Mouse (Mus musculus) hindbrain, postnatal 0 days (tissue): Measurements from ENCODE around the gene Cox7a2l. TPM values are rescaled to one million over a fixed set of nuclear protein-coding genes. Genes with fewer than 3 reads are reported as not detected.

Experiments
- ATAC-seq: fragments of 200-750 bp; cut with Nextera tagmentation; 2 replicates; pipeline ENCODE4 v1.8.0; 2017; ENCODE audit warnings: mild to moderate bottlenecking, moderate TSS enrichment, moderate library complexity
- DNase-seq: peaks from one replicate; pipeline ENCODE4 v3.0.0-alpha.2; 2015; ENCODE audit warnings: low spot score
- H3K27ac ChIP-seq: fragments of 300-500 bp; sonication (generic); 2 replicates; pipeline ENCODE4 v1.5.1; 2014; ENCODE audit warnings: mild to moderate bottlenecking
- H3K27me3 ChIP-seq: fragments of 300-500 bp; sonication (generic); 2 replicates; pipeline ENCODE4 v1.6.1; 2014; ENCODE audit warnings: low read length, mixed read lengths; ENCODE audit not compliant: insufficient read depth
- H3K36me3 ChIP-seq: fragments of 300-500 bp; sonication (generic); 2 replicates; pipeline ENCODE4 v1.6.1; 2014; ENCODE audit warnings: low read length, mixed read lengths; ENCODE audit not compliant: insufficient read depth
- H3K4me1 ChIP-seq: fragments of 300-500 bp; sonication (generic); 2 replicates; pipeline ENCODE4 v1.6.1; 2014; ENCODE audit warnings: antibody characterized with exemption, low read length, mixed read lengths; ENCODE audit not compliant: insufficient read depth
- H3K4me2 ChIP-seq: fragments of 300-500 bp; sonication (generic); 2 replicates; pipeline ENCODE4 v1.6.1; 2014; ENCODE audit warnings: low read depth, mild to moderate bottlenecking, low read length, moderate library complexity, mixed read lengths
- H3K4me3 ChIP-seq: fragments of 300-500 bp; sonication (generic); 2 replicates; pipeline ENCODE4 v1.5.1; 2014; ENCODE audit warnings: low read length
- H3K9ac ChIP-seq: fragments of 300-500 bp; sonication (generic); replicated peaks from 2 replicates; pipeline ENCODE4 v1.6.1; 2014; ENCODE audit warnings: mild to moderate bottlenecking, low read length, moderate library complexity, mixed read lengths
- H3K9me3 ChIP-seq: fragments of 300-500 bp; sonication (generic); 2 replicates; pipeline ENCODE4 v1.6.1; 2016; ENCODE audit warnings: low read length, mixed read lengths
- CTCF ChIP-seq: IDR thresholded peaks from 2 replicates; pipeline ENCODE4 v1.5.1; 2016; ENCODE audit warnings: antibody characterized with exemption, control low read depth, low read depth
- WGBS: fragments of 180-500 bp; shearing (Covaris S2); extraction: QIAGEN DNeasy Blood & Tissue Kit; methylation state at CpG from one replicate; pipeline ENCODE4 v1.1.7; 2014; 5-methylcytosine and 5-hydroxymethylcytosine counted together
- polyA plus RNA-seq: library from polyadenylated mRNA; unstranded; fragments of >200 nt; fragmentation: Nextera tagmentation; extraction: Ambion mirVana; gene quantifications from 2 replicates; pipeline ENCODE4 v1.2.1, GENCODE M21; 2015
- total RNA-seq: library from RNA; depleted of rRNA; stranded (reverse); fragments of >200 nt; gene quantifications from 2 replicates; pipeline ENCODE4 v1.2.3, GENCODE M21; 2014

The Cox7a2l gene
- total and polyA plus RNA-seq, 2 experiments from 2014 or later: 235 to 356 TPM

DNA sequence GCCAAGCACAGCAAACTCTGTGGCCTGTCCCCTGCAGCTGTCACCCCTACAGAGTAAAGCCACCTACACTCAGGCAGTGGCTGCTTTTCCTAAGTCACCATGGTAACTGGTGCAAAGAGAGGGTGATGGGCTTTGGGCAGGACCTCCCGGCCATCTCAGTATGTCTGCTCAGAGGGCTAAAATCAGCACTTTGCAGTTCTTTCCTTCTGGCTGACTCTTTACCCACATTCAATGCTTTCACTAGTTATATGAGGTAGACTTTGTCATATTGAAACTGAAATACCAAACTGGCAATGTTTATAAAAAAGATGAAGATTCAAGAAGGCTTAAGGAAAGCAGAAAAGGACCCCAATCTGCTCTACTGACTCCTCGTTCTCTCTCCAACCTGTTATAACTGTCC, 33.3 kb downstream of the Cox7a2l start:
- no peak overlapping the region for H3K27ac ChIP-seq
- TF ChIP-seq CTCF: no peak
- no peak overlapping the region for H3K4me3 ChIP-seq
- peaks cover 12% of the 10 kb centered on the region; the same call in 1 of the 2 replicates for H3K36me3 ChIP-seq
- H3K4me2 ChIP-seq: no peak overlapping the region
- no peaks in the 10 kb centered on the region for H3K9me3 ChIP-seq
- H3K27me3 ChIP-seq: no peaks in the 10 kb centered on the region
- no peaks in the 10 kb centered on the region for H3K4me1 ChIP-seq
- 71% methylated on average over 2 of the region's 2 CpGs for WGBS
- H3K9ac ChIP-seq: no peak overlapping the region
- no peak for ATAC-seq
- no peak for DNase-seq

DNA sequence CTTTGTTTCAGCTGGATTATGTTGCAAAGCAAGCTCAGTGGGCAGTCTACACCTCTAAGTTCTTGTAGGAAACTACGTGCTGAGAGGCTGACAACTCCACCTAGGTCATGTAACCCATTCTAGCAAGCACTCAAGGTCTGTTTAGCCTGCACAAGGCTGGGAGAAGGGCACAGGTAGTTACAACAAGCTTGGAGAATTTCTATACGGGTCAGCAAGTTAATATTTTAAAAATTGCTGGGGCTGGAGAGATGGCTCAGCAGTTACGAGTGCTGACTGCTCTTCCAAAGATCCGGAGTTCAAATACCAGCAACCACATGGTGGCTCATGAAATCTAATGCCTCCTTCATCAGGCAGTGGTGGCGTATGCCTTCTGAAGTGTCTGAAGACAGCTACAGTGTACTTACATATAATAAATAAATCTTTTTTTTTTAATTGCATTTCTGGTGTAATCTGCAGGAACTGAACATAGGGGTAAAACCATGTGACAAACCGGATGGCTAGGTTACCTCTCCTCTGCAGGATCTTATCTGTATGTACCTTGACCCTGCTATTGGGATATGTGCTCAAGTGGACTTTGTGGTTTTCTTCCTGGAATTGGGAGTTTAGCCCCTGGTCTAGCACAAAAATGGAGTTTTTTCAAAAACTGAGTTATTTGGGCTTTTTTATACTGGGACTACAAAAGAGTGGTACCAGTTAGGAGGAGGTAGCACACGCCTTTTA, 34.2 kb downstream of the Cox7a2l start:
- no peak for ATAC-seq
- no peaks in the 10 kb centered on the region for H3K9me3 ChIP-seq
- DNase-seq: no peak
- H3K27ac ChIP-seq: no peak overlapping the region
- H3K4me1 ChIP-seq: no peaks in the 10 kb centered on the region
- H3K36me3 ChIP-seq: peaks cover 20% of the 10 kb centered on the region; the same call in 1 of the 2 replicates
- 96% methylated on average over 7 of the region's 7 CpGs for WGBS
- no peak for TF ChIP-seq CTCF
- H3K4me3 ChIP-seq: no peak overlapping the region
- no peak overlapping the region for H3K4me2 ChIP-seq
- no peaks in the 10 kb centered on the region for H3K27me3 ChIP-seq
- no peak overlapping the region for H3K9ac ChIP-seq

GRCm38 (mm10) chr17:83481551-83481950, 35.6 kb downstream of the Cox7a2l start:
- no peaks in the 10 kb centered on the region for H3K4me1 ChIP-seq
- 48% methylated on average over 7 of the region's 7 CpGs for WGBS
- H3K36me3 ChIP-seq: peaks cover 32% of the 10 kb centered on the region; the same call in 1 of the 2 replicates
- ATAC-seq (peak; percentile 61), DNase-seq (peak; percentile 25)
- no peaks in the 10 kb centered on the region for H3K27me3 ChIP-seq
- no peaks in the 10 kb centered on the region for H3K9me3 ChIP-seq
- H3K9ac ChIP-seq: no peak overlapping the region
- no peak overlapping the region for H3K27ac ChIP-seq
- no peak overlapping the region for H3K4me3 ChIP-seq
- no peak overlapping the region for H3K4me2 ChIP-seq
- no peak for TF ChIP-seq CTCF

DNA sequence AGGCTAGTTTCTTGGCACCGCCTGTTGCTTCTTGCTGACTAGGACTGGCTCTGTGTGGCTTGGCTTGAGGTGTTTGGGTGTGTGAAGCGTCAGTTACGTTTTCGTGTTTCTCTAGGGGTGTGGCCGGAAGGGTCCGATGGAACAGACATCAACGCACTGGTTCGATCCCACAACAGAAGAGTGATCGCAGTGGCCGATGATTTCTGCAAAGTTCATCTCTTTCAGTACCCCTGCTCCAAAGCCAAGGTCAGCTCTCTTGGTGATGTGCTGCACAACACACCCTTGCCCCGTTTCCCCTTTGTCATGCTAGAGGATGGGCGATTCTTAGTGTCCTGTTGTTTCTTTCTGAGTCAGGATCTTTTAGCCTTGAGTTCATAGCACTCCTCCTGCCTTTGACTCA, 40.0 kb downstream of the Cox7a2l start:
- Histone ChIP-seq H3K9ac (no peak overlapping the region), H3K27ac (no peak overlapping the region), H3K9me3 (no peaks in the 10 kb centered on the region), H3K36me3 (peaks cover 49% of the 10 kb centered on the region; the same call in 1 of the 2 replicates), H3K4me2 (no peak overlapping the region), H3K4me1 (no peaks in the 10 kb centered on the region), H3K27me3 (no peaks in the 10 kb centered on the region), H3K4me3 (no peak overlapping the region)
- TF ChIP-seq CTCF: no peak
- DNase-seq (no peak), ATAC-seq (no peak)
- WGBS: 96% methylated on average over 12 of the region's 12 CpGs

DNA sequence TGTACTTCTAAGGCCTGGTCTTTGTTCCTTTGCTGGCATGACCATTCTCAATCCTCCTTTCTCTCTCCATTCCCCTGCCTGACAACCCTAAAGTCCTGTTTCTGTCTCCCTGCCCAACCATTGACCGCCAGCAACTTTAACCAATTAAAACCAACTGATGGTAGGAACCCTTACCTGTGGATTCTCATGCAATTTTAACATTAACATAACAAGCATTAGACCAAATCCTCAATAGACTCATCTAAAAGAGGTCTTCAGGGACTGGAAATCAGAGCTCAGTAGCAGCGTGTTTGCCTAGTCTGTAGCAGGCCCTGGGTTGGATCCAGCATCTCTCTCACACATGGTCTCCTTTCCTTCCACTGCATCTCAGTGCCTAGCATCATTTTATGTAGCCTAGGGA, 47.5 kb downstream of the Cox7a2l start:
- no peaks in the 10 kb centered on the region for H3K4me1 ChIP-seq
- H3K9me3 ChIP-seq: no peaks in the 10 kb centered on the region
- DNase-seq (no peak), ATAC-seq (no peak)
- H3K36me3 ChIP-seq: peaks cover 17% of the 10 kb centered on the region; the same call in 1 of the 2 replicates
- 81% methylated on average over 2 of the region's 2 CpGs for WGBS
- no peak overlapping the region for H3K9ac ChIP-seq
- H3K27me3 ChIP-seq: no peaks in the 10 kb centered on the region
- H3K27ac ChIP-seq: no peak overlapping the region
- no peak overlapping the region for H3K4me2 ChIP-seq
- no peak for TF ChIP-seq CTCF
- H3K4me3 ChIP-seq: no peak overlapping the region

GRCm38 (mm10) chr17:83466697-83467251, 50.4 kb downstream of the Cox7a2l start:
- H3K27me3 ChIP-seq: no peaks in the 10 kb centered on the region
- H3K36me3 ChIP-seq: peaks cover 17% of the 10 kb centered on the region
- H3K9me3 ChIP-seq: no peaks in the 10 kb centered on the region
- H3K4me1 ChIP-seq: no peaks in the 10 kb centered on the region
- H3K4me3 ChIP-seq: no peak overlapping the region
- DNase-seq (no peak), ATAC-seq (no peak)
- WGBS: 73% methylated on average over 6 of the region's 6 CpGs
- no peak overlapping the region for H3K4me2 ChIP-seq
- no peak overlapping the region for H3K27ac ChIP-seq
- no peak overlapping the region for H3K9ac ChIP-seq
- no peak for TF ChIP-seq CTCF

GRCm38 (mm10) chr17:83465969-83466368, 51.2 kb downstream of the Cox7a2l start:
- 93% methylated on average over 5 of the region's 5 CpGs for WGBS
- ATAC-seq: no peak
- no peak for TF ChIP-seq CTCF
- Histone ChIP-seq H3K27ac (no peak overlapping the region), H3K4me2 (no peak overlapping the region), H3K9me3 (no peaks in the 10 kb centered on the region), H3K4me3 (no peak overlapping the region), H3K36me3 (peaks cover 21% of the 10 kb centered on the region), H3K4me1 (no peaks in the 10 kb centered on the region), H3K27me3 (no peaks in the 10 kb centered on the region), H3K9ac (no peak overlapping the region)
- no peak for DNase-seq
